Mouse (Mus musculus): ENCODE data around the gene Olfr117. TPM values are rescaled to one million over a fixed set of nuclear protein-coding genes. Genes with fewer than 3 reads are reported as not detected.
"Not testable (repeated sequence)": the region's sequence is repeated elsewhere in the genome, so short reads cannot be mapped to it uniquely, and the experiment has no call there.

The Olfr117 gene
- polyA plus RNA-seq (2015; fragmentation: Nextera tagmentation; extraction: Ambion mirVana) = not detected in 2 replicates

DNA sequence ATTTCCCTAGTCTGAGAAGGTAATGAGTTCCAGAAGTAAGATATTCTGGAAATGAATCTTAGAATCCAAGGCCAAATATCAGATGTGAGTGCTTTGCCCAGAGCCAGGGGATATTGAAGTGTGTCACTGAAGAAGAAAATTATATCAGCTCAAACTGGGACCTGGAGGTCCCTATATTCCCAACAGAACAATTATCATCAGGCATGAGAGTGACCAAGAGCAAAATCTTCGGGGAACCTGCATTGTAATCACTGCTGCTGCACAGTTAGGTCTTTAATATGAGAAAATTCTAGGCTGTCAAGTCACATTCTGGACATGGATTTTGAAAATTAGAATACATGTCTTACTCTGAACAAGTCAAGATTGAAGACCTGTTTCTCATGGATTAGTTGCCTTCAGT is at the start of gene Olfr117:
TSS of gene Olfr117 (minus strand) at position 101 of the 400 bp plus-strand sequence.
- Histone ChIP-seq H3K9ac (no peak within 1 kb of the TSS), H3K4me2 (no peak within 1 kb of the TSS), H3K27ac (replicated peaks) (no peak within 1 kb of the TSS), H3K36me3 (replicated peaks) (no peaks in the 10 kb centered on the region), H3K4me3 (replicated peaks) (no peak within 1 kb of the TSS), H3K9me3 (replicated peaks) (no peaks in the 10 kb centered on the region), H3K27me3 (no peaks in the 10 kb centered on the region), H3K4me1 (replicated peaks) (no peaks in the 10 kb centered on the region)
- no peak for ATAC-seq (ENCODE audit: insufficient read depth)
- 42% methylated on average over 1 of the region's 1 CpGs for WGBS (ENCODE audit: insufficient replicate concordance)

DNA sequence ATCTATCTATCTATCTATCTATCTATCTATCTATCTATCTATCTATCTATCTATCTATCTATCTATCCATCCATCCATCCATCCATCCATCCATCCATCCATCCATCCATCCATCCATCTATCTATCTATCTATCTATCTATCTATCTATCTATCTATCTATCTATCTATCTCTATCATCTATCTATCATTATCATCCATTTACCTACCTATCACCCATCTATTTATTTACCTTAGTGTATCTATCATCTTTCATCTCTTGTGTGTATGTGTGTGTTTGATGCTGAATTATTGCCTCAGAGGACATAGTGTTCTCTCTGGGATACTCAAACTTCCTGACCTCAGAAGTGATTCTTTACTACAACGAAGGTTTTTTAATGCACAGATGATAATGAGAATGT is 32.7 kb upstream of the Olfr117 start, which contains the start of gene Olfr119:
TSS of gene Olfr119 (plus strand) at position 301 of the 400 bp plus-strand sequence.
- not testable (repeated sequence) for H3K4me1 ChIP-seq (replicated peaks); H3K27me3 ChIP-seq; H3K36me3 ChIP-seq (replicated peaks); ATAC-seq (ENCODE audit: insufficient read depth); H3K4me2 ChIP-seq; H3K9me3 ChIP-seq (replicated peaks); H3K4me3 ChIP-seq (replicated peaks); H3K27ac ChIP-seq (replicated peaks); H3K9ac ChIP-seq
- 39% methylated on average over 1 of the region's 1 CpGs for WGBS (ENCODE audit: insufficient replicate concordance)

DNA sequence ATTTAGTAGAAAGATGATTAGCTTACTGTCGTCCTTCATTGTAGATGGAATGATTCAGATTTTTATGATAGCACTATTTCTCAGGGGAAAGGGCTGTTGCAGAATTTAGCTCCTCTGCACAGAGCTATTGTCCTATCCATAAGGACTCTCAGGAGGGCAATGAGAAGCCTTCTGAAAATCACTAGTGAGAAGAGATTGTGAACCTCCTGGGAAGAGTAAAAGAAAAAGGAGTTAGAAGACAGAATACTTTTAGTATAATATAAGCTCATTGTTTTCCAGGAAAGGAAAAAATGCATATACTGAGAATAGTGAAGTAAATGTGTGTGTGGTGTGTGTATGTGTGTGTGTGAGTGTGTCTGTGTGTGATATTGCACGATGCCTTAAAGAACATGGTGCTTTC is 3.1 kb upstream of the Olfr117 start, which contains the start of gene Olfr118:
TSS of gene Olfr118 (plus strand) at position 301 of the 400 bp plus-strand sequence.
- H3K9me3 ChIP-seq (replicated peaks) = no peaks in the 10 kb centered on the region
- H3K27me3 ChIP-seq = no peaks in the 10 kb centered on the region
- no peak for ATAC-seq (ENCODE audit: insufficient read depth)
- H3K4me1 ChIP-seq (replicated peaks) = no peaks in the 10 kb centered on the region
- no peaks in the 10 kb centered on the region for H3K36me3 ChIP-seq (replicated peaks)
- H3K4me2 ChIP-seq = no peak within 1 kb of the TSS
- WGBS (ENCODE audit: insufficient replicate concordance) = 39% methylated on average over 2 of the region's 2 CpGs
- no peak within 1 kb of the TSS for H3K4me3 ChIP-seq (replicated peaks)
- no peak within 1 kb of the TSS for H3K9ac ChIP-seq
- H3K27ac ChIP-seq (replicated peaks) = no peak within 1 kb of the TSS

DNA sequence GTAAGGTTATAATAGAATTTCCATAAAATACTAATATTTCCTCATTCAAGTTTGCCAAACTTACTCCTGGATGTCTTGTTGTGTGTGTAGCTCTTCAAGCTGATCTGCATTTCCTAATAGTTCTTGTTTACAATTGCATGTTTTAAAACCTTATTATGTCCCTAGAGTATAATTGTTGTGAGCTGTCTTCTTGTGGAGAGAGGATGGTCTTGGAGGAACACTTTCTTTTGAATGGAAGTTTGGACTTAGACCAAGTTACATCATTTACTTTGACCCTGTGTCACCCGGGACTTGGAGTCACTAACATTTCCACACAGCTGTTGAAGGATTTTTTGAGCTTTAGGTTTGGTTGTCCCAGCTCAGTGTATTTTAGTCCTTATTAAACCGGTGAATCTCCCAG is 36.6 kb downstream of the Olfr117 start, which contains the start of the genes Olfr115 and Olfr116:
TSS of gene Olfr115 (minus strand) at position 101 of the 400 bp plus-strand sequence.
TSS of gene Olfr116 (minus strand) at position 191 of the 400 bp plus-strand sequence.
- H3K9ac ChIP-seq = no peak within 1 kb of the TSS
- no peak within 1 kb of the TSS for H3K4me2 ChIP-seq
- H3K4me3 ChIP-seq (replicated peaks) = no peak within 1 kb of the TSS
- no peaks in the 10 kb centered on the region for H3K9me3 ChIP-seq (replicated peaks)
- no peaks in the 10 kb centered on the region for H3K4me1 ChIP-seq (replicated peaks)
- H3K27me3 ChIP-seq = no peaks in the 10 kb centered on the region
- no peak for ATAC-seq (ENCODE audit: insufficient read depth)
- H3K36me3 ChIP-seq (replicated peaks) = no peaks in the 10 kb centered on the region
- H3K27ac ChIP-seq (replicated peaks) = no peak within 1 kb of the TSS
- 60% methylated on average over 2 of the region's 2 CpGs for WGBS (ENCODE audit: insufficient replicate concordance)

Other genes starting within 250 kb of the Olfr117 start
- gene Olfr108, start 218.3 kb downstream of the Olfr117 start, polyA plus RNA-seq (2015; fragmentation: Nextera tagmentation; extraction: Ambion mirVana) = not detected in 2 replicates
- gene Olfr109, start 204.9 kb downstream of the Olfr117 start, polyA plus RNA-seq (2015; fragmentation: Nextera tagmentation; extraction: Ambion mirVana) = not detected in 2 replicates
- gene H2-M2, start 180.2 kb downstream of the Olfr117 start, polyA plus RNA-seq (2015; fragmentation: Nextera tagmentation; extraction: Ambion mirVana) = not detected in 2 replicates
- gene Olfr110, start 171.3 kb downstream of the Olfr117 start, polyA plus RNA-seq (2015; fragmentation: Nextera tagmentation; extraction: Ambion mirVana) = not detected in 2 replicates
- not detected in 2 replicates for gene Olfr111, start 155.8 kb downstream of the Olfr117 start, polyA plus RNA-seq (2015; fragmentation: Nextera tagmentation; extraction: Ambion mirVana)
- not detected in 2 replicates for gene Olfr112, start 94.3 kb downstream of the Olfr117 start, polyA plus RNA-seq (2015; fragmentation: Nextera tagmentation; extraction: Ambion mirVana)
- gene Olfr113, start 86.1 kb downstream of the Olfr117 start, polyA plus RNA-seq (2015; fragmentation: Nextera tagmentation; extraction: Ambion mirVana) = not detected in 2 replicates
- gene Olfr114, start 71.0 kb downstream of the Olfr117 start, polyA plus RNA-seq (2015; fragmentation: Nextera tagmentation; extraction: Ambion mirVana) = not detected in 2 replicates
- gene Olfr115, start 36.7 kb downstream of the Olfr117 start, polyA plus RNA-seq (2015; fragmentation: Nextera tagmentation; extraction: Ambion mirVana) = not detected in 2 replicates
- not detected in 2 replicates for gene Olfr116, start 36.6 kb downstream of the Olfr117 start, polyA plus RNA-seq (2015; fragmentation: Nextera tagmentation; extraction: Ambion mirVana)
- gene Olfr118, start 3.2 kb upstream of the Olfr117 start, polyA plus RNA-seq (2015; fragmentation: Nextera tagmentation; extraction: Ambion mirVana) = not detected in 2 replicates
- gene Olfr119, start 32.8 kb upstream of the Olfr117 start, polyA plus RNA-seq (2015; fragmentation: Nextera tagmentation; extraction: Ambion mirVana) = not detected in 2 replicates
- not detected in 2 replicates for gene Olfr120, start 58.0 kb upstream of the Olfr117 start, polyA plus RNA-seq (2015; fragmentation: Nextera tagmentation; extraction: Ambion mirVana)
- gene Olfr121, start 85.1 kb upstream of the Olfr117 start, polyA plus RNA-seq (2015; fragmentation: Nextera tagmentation; extraction: Ambion mirVana) = not detected in 2 replicates
- not detected in 2 replicates for gene Olfr122, start 104.8 kb upstream of the Olfr117 start, polyA plus RNA-seq (2015; fragmentation: Nextera tagmentation; extraction: Ambion mirVana)
- gene Olfr123, start 129.7 kb upstream of the Olfr117 start, polyA plus RNA-seq (2015; fragmentation: Nextera tagmentation; extraction: Ambion mirVana) = not detected in 2 replicates
- gene Olfr124, start 136.1 kb upstream of the Olfr117 start, polyA plus RNA-seq (2015; fragmentation: Nextera tagmentation; extraction: Ambion mirVana) = not detected in 2 replicates
- not detected in 2 replicates for gene Olfr125, start 169.2 kb upstream of the Olfr117 start, polyA plus RNA-seq (2015; fragmentation: Nextera tagmentation; extraction: Ambion mirVana)
- gene Olfr126, start 183.7 kb upstream of the Olfr117 start, polyA plus RNA-seq (2015; fragmentation: Nextera tagmentation; extraction: Ambion mirVana) = not detected in 2 replicates
- gene Olfr127, start 236.7 kb upstream of the Olfr117 start, polyA plus RNA-seq (2015; fragmentation: Nextera tagmentation; extraction: Ambion mirVana) = not detected in 2 replicates

All from liver, embryonic 15.5 days (tissue).